Mouse (Mus musculus) heart, postnatal 25 days (tissue): Measurements from ENCODE around the gene B4galt1. TPM values are rescaled to one million over a fixed set of nuclear protein-coding genes. Genes with fewer than 3 reads are reported as not detected.

Source experiments
- microRNA-seq: library from miRNA; unstranded; fragments of <30 nt; microRNA quantifications from one replicate; pipeline ENCODE4 v1.2.0, GENCODE M21; 2022
- total RNA-seq, 2 experiments: library from RNA; stranded (reverse); gene quantifications; 2 replicates each; pipeline ENCODE4 v1.2.3; 2021

B4galt1 gene
- total RNA-seq, 2 experiments from 2014 or later: 58.2 to 70.4 TPM

Small RNA genes lying within 50 kb of the gene (microRNA-seq; reads per million reads assigned to microRNA genes)
- not detected for gene Gm24112
- gene Gm25931: not detected
- gene Mir5123: not detected

Other genes with a start within 250 kb of the B4galt1 start
- gene Aptx, start 150.8 kb downstream of the B4galt1 start, total RNA-seq: 10 to 100 TPM; 14.0 to 15.2 TPM
- 100 to 1,000 TPM in 1 of 2 experiments, 10 to 100 TPM in 1; 62.4 to 109 TPM for gene Dnaja1, start 131.9 kb downstream of the B4galt1 start, total RNA-seq
- 10 to 100 TPM; 31.5 to 31.8 TPM for gene Smu1, start 96.1 kb downstream of the B4galt1 start, total RNA-seq
- gene Spink4, start 66.0 kb upstream of the B4galt1 start, total RNA-seq: under 1 TPM in 1 of 2 experiments, not detected in 1; 0.78 TPM
- 100 to 1,000 TPM; 247 to 264 TPM for gene Bag1, start 94.3 kb upstream of the B4galt1 start, total RNA-seq
- gene Chmp5, start 94.4 kb upstream of the B4galt1 start, total RNA-seq: 10 to 100 TPM; 33.7 to 35.9 TPM
- gene Nfx1, start 116.9 kb upstream of the B4galt1 start, total RNA-seq: 10 to 100 TPM; 20.1 to 21.3 TPM
- gene Aqp7, start 194.1 kb upstream of the B4galt1 start, total RNA-seq: 10 to 100 TPM; 31.8 to 33.7 TPM
- gene Aqp3, start 244.2 kb upstream of the B4galt1 start, total RNA-seq: not detected